Mouse (Mus musculus) liver, embryonic 15.5 days (tissue): Measurements from ENCODE around the gene Gm42715. TPM values are rescaled to one million over a fixed set of nuclear protein-coding genes. Genes with fewer than 3 reads are reported as not detected.

Source experiments
- microRNA-seq: library from miRNA; unstranded; fragments of <30 nt; microRNA quantifications from one replicate; pipeline ENCODE4, GENCODE M21; 2016
- polyA plus RNA-seq: library from polyadenylated mRNA; unstranded; fragments of >200 nt; fragmentation: Nextera tagmentation; extraction: Ambion mirVana; gene quantifications from 2 replicates; pipeline ENCODE4 v1.2.1, GENCODE M21; 2015

Gm42715 gene
- polyA plus RNA-seq, 1 experiment from 2014 or later: 5.2 TPM

Small RNA genes within 50 kb of the gene (microRNA-seq; reads per million reads assigned to microRNA genes)
- not detected for gene Gm47278
- gene Mir7060: not detected

Other genes with a start within 250 kb of the Gm42715 start
- gene Sephs2, start 245.5 kb upstream of the Gm42715 start, polyA plus RNA-seq: 162 and 175 TPM in 2 replicates
- 6.2 and 7.3 TPM in 2 replicates for gene Itgal, start 223.3 kb upstream of the Gm42715 start, polyA plus RNA-seq
- 3.1 and 4.4 TPM in 2 replicates for gene Zfp768, start 174.0 kb upstream of the Gm42715 start, polyA plus RNA-seq
- 1.8 and 2.3 TPM in 2 replicates for gene Zfp747, start 143.5 kb upstream of the Gm42715 start, polyA plus RNA-seq
- 1.2 and 1.5 TPM in 2 replicates for gene 9130019O22Rik, start 132.4 kb upstream of the Gm42715 start, polyA plus RNA-seq
- 1.3 and 1.5 TPM in 2 replicates for gene E430018J23Rik, start 126.0 kb upstream of the Gm42715 start, polyA plus RNA-seq
- 1.3 and 1.7 TPM in 2 replicates for gene Zfp764, start 112.8 kb upstream of the Gm42715 start, polyA plus RNA-seq
- gene Zfp688, start 97.5 kb upstream of the Gm42715 start, polyA plus RNA-seq: 7.3 and 9.1 TPM in 2 replicates
- 2.1 TPM in 2 replicates for gene Zfp689, start 70.4 kb upstream of the Gm42715 start, polyA plus RNA-seq
- gene Prr14, start 60.0 kb upstream of the Gm42715 start, polyA plus RNA-seq: 19.8 and 22.4 TPM in 2 replicates
- gene Fbrs, start 40.4 kb upstream of the Gm42715 start, polyA plus RNA-seq: 5.5 and 5.6 TPM in 2 replicates
- 15.0 and 18.9 TPM in 2 replicates for gene Srcap, start 7.6 kb upstream of the Gm42715 start, polyA plus RNA-seq
- gene Tmem265, start 41.8 kb downstream of the Gm42715 start, polyA plus RNA-seq: 2.6 and 2.7 TPM in 2 replicates
- gene Phkg2, start 53.8 kb downstream of the Gm42715 start, polyA plus RNA-seq: 20.0 and 24.6 TPM in 2 replicates
- 6.4 and 8.3 TPM in 2 replicates for gene Ccdc189, start 69.0 kb downstream of the Gm42715 start, polyA plus RNA-seq
- gene Rnf40, start 69.2 kb downstream of the Gm42715 start, polyA plus RNA-seq: 18.3 and 19.5 TPM in 2 replicates
- 1.2 and 1.6 TPM in 2 replicates for gene Zfp629, start 96.2 kb downstream of the Gm42715 start, polyA plus RNA-seq
- gene Bcl7c, start 189.3 kb downstream of the Gm42715 start, polyA plus RNA-seq: 22.9 and 23.7 TPM in 2 replicates
- 2.7 and 2.8 TPM in 2 replicates for gene Ctf1, start 193.2 kb downstream of the Gm42715 start, polyA plus RNA-seq
- gene Ctf2, start 212.6 kb downstream of the Gm42715 start, polyA plus RNA-seq: 0.06 and 0.10 TPM in 2 replicates
- 2.8 and 2.9 TPM in 2 replicates for gene Fbxl19, start 225.0 kb downstream of the Gm42715 start, polyA plus RNA-seq